Mouse (Mus musculus): Measurements from ENCODE around the gene Oser1. TPM values are rescaled to one million over a fixed set of nuclear protein-coding genes. Genes with fewer than 3 reads are reported as not detected.

Gene Oser1
- total and polyA plus RNA-seq, 2 experiments from 2014 or later: 22.9 to 59.6 TPM

- H3K4me1 ChIP-seq (ENCODE audit: insufficient read depth, low read length): peaks cover 5% of the 10 kb centered on the region; the same call in 1 of the 2 replicates
- no peaks in the 10 kb centered on the region for H3K27me3 ChIP-seq (ENCODE audit: insufficient read depth, low read length)
- H3K36me3 ChIP-seq (ENCODE audit: insufficient read depth, low read length): no peaks in the 10 kb centered on the region
- peak overlapping the region; percentile 88 for H3K27ac ChIP-seq
- no peaks in the 10 kb centered on the region for H3K9me3 ChIP-seq (ENCODE audit: low read length)
- peak overlapping the region; percentile 78 for H3K9ac ChIP-seq (replicated peaks; ENCODE audit: low read length)
- peak overlapping the region; percentile 67 for H3K4me3 ChIP-seq (ENCODE audit: low read length)
- peak; percentile 12; the same call in 1 of the 2 replicates for ATAC-seq
- 26% methylated on average over 4 of the region's 4 CpGs for WGBS
- no peak for DNase-seq (ENCODE audit: low spot score)
- TF ChIP-seq CTCF (IDR thresholded peaks at IDR 0.05; ENCODE audit: low read depth): no peak
- H3K4me2 ChIP-seq (ENCODE audit: low read depth, low read length): peak overlapping the region; percentile 79
These were observed 13.3 kb upstream of the Oser1 start for GRCm38 (mm10) chr2:163437800-163438199.

- H3K4me1 ChIP-seq (ENCODE audit: insufficient read depth, low read length): no peaks in the 10 kb centered on the region; the same call in 1 of the 2 replicates
- H3K4me2 ChIP-seq (ENCODE audit: low read depth, low read length): no peak overlapping the region
- H3K27ac ChIP-seq: no peak overlapping the region
- H3K4me3 ChIP-seq (ENCODE audit: low read length): no peak overlapping the region
- WGBS: 19% methylated on average over 4 of the region's 4 CpGs
- no peaks in the 10 kb centered on the region for H3K36me3 ChIP-seq (ENCODE audit: insufficient read depth, low read length)
- ATAC-seq: no peak
- no peaks in the 10 kb centered on the region for H3K9me3 ChIP-seq (ENCODE audit: low read length)
- H3K27me3 ChIP-seq (ENCODE audit: insufficient read depth, low read length): no peaks in the 10 kb centered on the region
- no peak for TF ChIP-seq CTCF (IDR thresholded peaks at IDR 0.05; ENCODE audit: low read depth)
- peak; percentile 49 for DNase-seq (ENCODE audit: low spot score)
- H3K9ac ChIP-seq (replicated peaks; ENCODE audit: low read length): no peak overlapping the region
These were observed 9.5 kb upstream of the Oser1 start for GRCm38 (mm10) chr2:163433971-163434370.

GRCm38 (mm10) chr2:163431289-163431688, 6.8 kb upstream of the Oser1 start:
- no peak for TF ChIP-seq CTCF (IDR thresholded peaks at IDR 0.05; ENCODE audit: low read depth)
- H3K4me2 ChIP-seq (ENCODE audit: low read depth, low read length): no peak overlapping the region
- 86% methylated on average over 9 of the region's 9 CpGs for WGBS
- no peak overlapping the region for H3K27ac ChIP-seq
- no peaks in the 10 kb centered on the region; the same call in 1 of the 2 replicates for H3K4me1 ChIP-seq (ENCODE audit: insufficient read depth, low read length)
- H3K9me3 ChIP-seq (ENCODE audit: low read length): no peaks in the 10 kb centered on the region
- H3K27me3 ChIP-seq (ENCODE audit: insufficient read depth, low read length): no peaks in the 10 kb centered on the region
- no peaks in the 10 kb centered on the region for H3K36me3 ChIP-seq (ENCODE audit: insufficient read depth, low read length)
- no peak overlapping the region for H3K4me3 ChIP-seq (ENCODE audit: low read length)
- no peak for DNase-seq (ENCODE audit: low spot score)
- no peak for ATAC-seq
- no peak overlapping the region for H3K9ac ChIP-seq (replicated peaks; ENCODE audit: low read length)

GRCm38 (mm10) chr2:163428346-163429011, 4.0 kb upstream of the Oser1 start:
- Histone ChIP-seq H3K4me2 (ENCODE audit: low read depth, low read length) (no peak overlapping the region), H3K36me3 (ENCODE audit: insufficient read depth, low read length) (no peaks in the 10 kb centered on the region), H3K27me3 (ENCODE audit: insufficient read depth, low read length) (no peaks in the 10 kb centered on the region), H3K9me3 (ENCODE audit: low read length) (no peaks in the 10 kb centered on the region), H3K9ac (replicated peaks; ENCODE audit: low read length) (no peak overlapping the region), H3K4me1 (ENCODE audit: insufficient read depth, low read length) (no peaks in the 10 kb centered on the region), H3K27ac (no peak overlapping the region), H3K4me3 (ENCODE audit: low read length) (no peak overlapping the region)
- WGBS: 59% methylated on average over 4 of the region's 4 CpGs
- DNase-seq (ENCODE audit: low spot score) (no peak), ATAC-seq (no peak)
- TF ChIP-seq CTCF (IDR thresholded peaks at IDR 0.05; ENCODE audit: low read depth): no peak

GRCm38 (mm10) chr2:163422895-163423660, 1.4 kb downstream of the Oser1 start:
- no peak overlapping the region for H3K27ac ChIP-seq
- no peak for TF ChIP-seq CTCF (IDR thresholded peaks at IDR 0.05; ENCODE audit: low read depth)
- H3K9ac ChIP-seq (replicated peaks; ENCODE audit: low read length): no peak overlapping the region
- H3K27me3 ChIP-seq (ENCODE audit: insufficient read depth, low read length): no peaks in the 10 kb centered on the region
- no peak for ATAC-seq
- no peak for DNase-seq (ENCODE audit: low spot score)
- peaks cover 13% of the 10 kb centered on the region for H3K4me1 ChIP-seq (ENCODE audit: insufficient read depth, low read length)
- WGBS: 81% methylated on average over 9 of the region's 9 CpGs
- no peak overlapping the region for H3K4me3 ChIP-seq (ENCODE audit: low read length)
- no peaks in the 10 kb centered on the region for H3K36me3 ChIP-seq (ENCODE audit: insufficient read depth, low read length)
- H3K9me3 ChIP-seq (ENCODE audit: low read length): no peaks in the 10 kb centered on the region
- H3K4me2 ChIP-seq (ENCODE audit: low read depth, low read length): no peak overlapping the region

GRCm38 (mm10) chr2:163420366-163420886, 4.1 kb downstream of the Oser1 start:
- WGBS: 24% methylated on average over 10 of the region's 10 CpGs
- H3K27ac ChIP-seq: peak overlapping the region; percentile 82

More at GRCm38 (mm10) chr2:163420366-163420886, 4.1 kb downstream of the Oser1 start:
- Histone ChIP-seq H3K4me1 (ENCODE audit: insufficient read depth, low read length) (peaks cover 20% of the 10 kb centered on the region), H3K9me3 (ENCODE audit: low read length) (no peaks in the 10 kb centered on the region), H3K4me3 (ENCODE audit: low read length) (peak overlapping the region; percentile 86), H3K9ac (replicated peaks; ENCODE audit: low read length) (peak overlapping the region; percentile 83), H3K4me2 (ENCODE audit: low read depth, low read length) (peak overlapping the region; percentile 75), H3K27me3 (ENCODE audit: insufficient read depth, low read length) (no peaks in the 10 kb centered on the region), H3K36me3 (ENCODE audit: insufficient read depth, low read length) (no peaks in the 10 kb centered on the region)
- DNase-seq (ENCODE audit: low spot score) (no peak), ATAC-seq (no peak)
- TF ChIP-seq CTCF (IDR thresholded peaks at IDR 0.05; ENCODE audit: low read depth): no peak
